Mouse (Mus musculus): ENCODE results near the gene Rere.

Gene Rere

DNA sequence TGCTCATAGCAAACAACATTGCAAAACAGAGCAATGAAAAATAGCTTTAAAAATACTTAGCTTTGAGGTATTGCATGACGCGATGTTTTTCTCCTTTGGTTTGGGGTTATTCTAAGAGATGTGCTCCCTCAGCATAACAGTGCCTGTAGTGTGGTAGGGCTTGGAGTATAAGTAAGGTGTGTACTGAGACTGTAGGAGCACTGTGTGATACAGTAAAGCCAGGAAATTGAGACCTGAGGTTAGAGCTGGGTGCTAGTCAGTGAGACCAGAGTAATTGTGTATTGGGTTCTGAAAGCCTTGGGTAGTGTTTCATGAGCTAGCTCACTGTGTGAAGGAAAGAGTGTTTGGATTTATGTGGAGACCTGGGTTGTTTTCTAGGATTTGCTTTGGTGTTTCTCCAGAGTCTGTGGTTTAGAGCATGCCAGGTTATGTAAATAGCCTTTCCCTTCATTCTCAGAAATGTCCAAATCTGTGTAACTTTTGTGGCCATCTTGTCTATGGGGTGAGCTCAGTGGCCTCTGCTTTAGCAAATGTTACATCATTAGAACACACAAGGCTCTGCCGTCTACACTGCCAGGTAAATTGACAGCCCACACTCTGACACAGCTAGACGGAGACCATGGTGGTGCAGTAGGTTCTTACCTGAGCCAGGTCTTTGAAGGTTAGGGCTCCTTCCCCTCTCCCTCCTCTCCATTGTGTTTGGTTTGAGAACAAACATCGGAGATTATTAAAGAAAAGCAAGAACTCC lies 152.6 kb downstream of the Rere start:
- no peak for DNase-seq (ENCODE audit: low spot score)

DNA sequence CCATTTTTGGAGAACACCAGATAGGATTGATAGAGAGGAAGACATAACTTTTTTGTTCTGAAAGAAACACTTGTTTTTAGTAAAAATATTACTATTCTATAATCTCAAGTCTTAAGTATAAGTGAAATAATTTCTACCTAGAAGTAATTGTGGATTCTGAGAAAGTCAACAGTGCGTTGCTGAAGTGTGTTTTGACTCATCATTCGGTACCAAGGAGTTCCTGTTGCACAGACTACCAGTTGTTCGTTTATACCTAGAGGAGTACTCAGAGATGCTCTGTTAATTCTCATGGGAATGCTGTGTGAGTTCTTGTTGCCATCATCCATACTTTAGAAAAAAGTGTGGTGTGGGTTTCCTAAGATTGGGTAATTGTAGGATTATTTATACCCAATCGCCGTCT lies 154.1 kb downstream of the Rere start:
- DNase-seq (ENCODE audit: low spot score): no peak

DNA sequence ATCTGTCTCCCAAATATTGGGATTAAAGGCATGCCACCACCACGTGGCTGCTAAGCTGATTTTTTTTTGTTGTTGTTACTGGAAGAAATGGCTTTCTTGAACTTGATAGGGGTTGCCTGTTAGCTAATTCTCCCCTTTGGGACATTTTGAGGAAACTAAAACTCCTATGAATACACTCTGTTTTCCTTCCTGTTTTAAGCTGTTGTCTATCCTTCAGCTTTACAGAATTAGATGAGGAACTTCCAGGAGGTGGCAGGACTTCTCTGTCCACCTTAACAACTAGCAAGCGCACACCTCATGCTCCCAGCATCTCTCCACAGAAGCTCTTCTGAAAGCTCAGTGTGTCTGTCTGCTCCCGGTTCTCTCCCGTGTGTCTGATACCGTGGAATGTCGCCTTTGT lies 157.2 kb downstream of the Rere start:
- no peak for DNase-seq (ENCODE audit: low spot score)

DNA sequence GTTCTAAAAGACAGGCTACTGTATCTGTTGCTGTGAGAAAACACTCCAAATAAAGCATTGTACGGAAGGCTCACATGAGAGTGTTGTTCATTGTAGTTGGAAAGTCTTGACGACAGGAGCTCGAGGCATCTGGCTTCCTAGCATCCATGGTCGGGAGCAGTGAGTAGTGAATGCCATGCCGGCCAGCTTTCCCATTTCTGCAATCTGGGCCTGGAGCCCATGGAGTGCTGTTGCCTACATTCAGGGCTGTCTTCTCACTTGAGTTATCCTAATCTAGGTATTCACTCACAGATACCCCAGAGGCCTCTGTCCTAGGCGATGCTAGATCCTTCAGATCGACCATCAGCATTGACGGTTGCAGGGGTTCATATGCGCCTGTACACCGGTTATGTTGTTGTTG lies 160.5 kb downstream of the Rere start:
- DNase-seq (ENCODE audit: low spot score): no peak

DNA sequence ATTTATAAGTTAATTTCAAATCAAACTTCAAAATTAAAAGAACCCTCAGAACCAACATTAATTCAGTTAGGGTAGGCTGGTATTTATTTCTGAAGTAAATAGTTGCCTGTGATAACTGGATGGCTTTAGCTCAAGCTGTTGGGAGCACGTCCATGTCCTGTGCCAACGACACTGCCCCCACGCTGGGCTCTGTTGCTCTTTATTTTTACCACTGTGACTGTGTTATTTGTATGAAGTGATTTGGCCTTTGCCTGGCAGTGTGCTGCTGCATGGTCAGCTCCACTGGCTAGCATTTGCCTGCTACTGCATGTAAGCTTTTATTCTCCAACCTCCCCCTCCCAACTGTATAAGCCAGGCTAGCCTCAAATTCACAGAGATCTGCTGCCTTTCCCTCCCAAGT lies 162.6 kb downstream of the Rere start:
- DNase-seq (ENCODE audit: low spot score): no peak

DNA sequence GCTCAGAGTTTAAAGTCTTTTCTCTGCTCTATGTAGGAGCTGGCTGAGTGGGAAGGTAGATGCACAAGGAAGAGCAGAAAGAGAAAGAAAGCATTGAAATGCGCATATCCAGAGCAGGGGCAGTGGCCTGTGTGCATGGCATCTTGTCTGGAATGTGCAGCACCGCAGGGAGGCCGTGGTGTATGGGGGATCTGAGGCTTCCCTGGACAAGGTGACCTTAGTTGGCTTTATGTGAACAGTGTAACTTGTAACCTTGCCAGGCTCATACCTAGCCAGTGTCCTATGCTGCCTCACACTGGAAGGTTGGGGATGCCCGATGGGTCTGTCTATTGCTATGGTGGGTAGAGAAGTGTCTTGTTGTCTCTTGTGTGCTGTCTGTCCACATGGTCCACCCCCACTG lies 165.2 kb downstream of the Rere start:
- DNase-seq (ENCODE audit: low spot score): no peak

DNA sequence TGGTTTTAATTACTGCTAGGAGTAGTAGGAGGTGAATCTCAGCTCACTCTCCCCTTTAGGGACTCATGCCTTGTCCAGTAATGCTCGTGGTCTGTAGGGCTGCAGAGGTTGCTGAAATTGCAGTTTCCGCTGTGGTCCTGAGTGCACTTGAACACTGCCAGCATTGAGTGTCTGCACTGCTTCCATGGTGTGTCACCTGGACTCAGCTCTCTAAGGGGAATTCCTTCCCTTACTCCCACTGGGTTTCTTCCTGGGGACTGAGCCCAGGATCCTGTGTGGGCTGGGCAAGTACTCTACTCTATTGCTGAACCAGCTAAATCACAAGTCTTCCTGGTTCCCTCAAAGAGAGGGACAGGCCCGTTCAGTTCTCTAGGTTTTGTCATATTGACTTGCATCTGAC lies 166.1 kb downstream of the Rere start:
- no peak for DNase-seq (ENCODE audit: low spot score)

DNA sequence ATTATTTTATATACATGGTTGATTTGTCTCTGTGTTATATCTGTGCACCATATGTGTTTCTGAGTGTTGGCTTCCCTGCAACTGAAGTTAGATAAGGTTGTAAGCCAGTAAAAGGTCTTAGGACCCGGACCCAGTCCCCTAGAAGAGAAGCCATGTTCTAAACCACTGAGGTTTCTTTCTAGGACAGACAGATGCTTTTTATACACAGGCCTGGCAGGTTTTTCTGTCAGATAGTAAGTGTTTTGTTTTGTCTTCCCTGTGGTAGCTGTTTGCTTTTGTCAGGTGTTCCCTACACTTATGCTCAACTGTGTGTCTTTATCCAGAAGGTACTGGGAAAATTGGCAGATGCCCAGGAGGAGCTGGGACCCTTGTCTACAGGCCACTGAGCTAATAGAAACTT lies 167.0 kb downstream of the Rere start:
- DNase-seq (ENCODE audit: low spot score): no peak

DNA sequence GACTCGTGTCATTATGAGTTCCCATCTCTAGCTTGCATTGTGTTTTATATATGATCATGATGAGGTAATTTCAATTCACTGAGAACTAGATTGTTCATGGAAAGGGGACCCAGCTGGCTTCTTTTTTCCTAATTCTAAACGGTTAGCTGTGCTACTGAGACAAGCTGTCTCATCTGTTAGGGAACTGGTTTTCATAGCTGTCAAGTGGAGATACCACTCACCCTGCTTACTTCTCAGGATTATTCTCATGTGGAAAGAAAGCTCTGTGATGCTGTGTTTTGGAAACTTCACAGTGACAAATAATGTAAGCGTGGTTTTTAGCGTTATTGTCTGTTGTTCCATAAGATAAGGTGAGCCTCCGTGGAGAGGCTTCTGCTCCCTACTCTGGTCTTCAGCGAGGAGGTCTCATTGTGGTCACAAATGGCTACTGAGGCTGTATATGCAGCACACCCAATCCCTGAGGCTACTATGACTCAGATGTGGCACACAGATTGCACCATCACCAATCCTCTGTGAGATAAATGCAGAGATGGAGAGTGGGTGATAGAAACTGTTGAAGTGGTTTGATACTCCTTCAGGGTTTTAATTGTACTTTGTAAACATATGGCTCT lies 168.7 kb downstream of the Rere start:
- no peak for DNase-seq (ENCODE audit: low spot score)

DNA sequence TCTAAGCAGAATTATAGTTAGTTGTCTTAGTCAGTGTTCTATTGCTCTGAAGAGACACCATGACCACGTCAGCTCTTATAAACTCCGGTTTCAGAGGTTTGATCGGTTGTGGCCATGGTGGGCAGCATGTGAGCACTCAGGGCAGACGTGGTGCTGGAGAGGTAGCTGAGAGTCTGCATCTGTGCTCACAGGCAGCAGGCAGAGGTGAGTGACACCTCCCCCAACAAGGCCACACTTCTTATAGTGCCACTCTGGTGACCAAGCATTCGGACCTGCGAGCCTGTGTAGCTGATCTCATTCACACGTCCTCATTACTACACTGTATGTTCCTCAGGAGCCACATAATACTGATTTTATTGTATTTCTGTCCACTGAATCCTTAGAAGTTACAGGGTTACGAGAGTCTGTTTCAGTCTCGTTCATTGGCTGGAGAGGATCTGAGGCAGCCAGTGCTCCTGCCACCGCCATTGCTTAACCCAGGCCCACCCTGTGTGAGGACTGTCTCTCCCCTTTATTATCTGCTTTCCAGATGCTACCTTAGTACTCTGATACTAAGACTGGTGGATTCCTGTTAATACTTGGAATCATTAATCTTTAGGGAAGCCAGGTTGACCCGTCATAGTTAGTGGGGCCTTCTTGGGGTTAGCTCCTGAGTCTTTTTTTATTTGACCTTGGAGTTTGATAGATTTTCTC lies 170.9 kb downstream of the Rere start:
- DNase-seq (ENCODE audit: low spot score): no peak

DNA sequence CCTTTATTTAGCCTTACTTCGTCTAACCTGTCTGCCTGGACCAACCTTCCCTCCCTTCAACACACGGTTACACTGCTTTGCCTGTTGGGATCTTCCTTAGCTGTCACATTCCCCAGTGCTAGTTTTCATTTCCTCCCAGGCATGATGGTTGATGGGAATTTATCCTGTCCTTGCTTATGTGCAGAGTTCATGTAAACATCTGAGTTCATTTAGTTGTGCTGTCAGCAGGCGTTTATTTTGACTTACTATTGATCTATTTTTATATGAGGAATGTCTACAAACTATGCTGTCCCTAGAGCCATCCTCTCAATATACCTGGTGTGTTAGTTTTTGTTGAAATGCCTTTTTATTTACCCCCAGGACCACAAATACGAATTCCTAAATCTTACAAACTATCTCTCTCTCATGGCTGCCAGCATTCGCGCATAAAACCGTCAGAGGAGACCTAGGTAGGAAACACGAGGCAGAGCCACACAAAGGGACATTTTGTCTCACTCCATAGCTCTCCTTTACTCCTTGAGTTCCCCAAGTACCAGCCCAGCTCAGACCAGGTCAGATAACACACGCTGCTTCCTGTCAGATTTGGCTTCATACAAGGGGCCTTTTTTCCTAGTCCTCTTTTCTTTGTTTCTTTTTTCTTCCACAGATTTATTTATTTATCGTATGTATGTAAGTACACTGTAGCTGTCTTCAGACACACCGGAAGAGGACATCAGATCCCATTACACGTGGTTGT lies 173.3 kb downstream of the Rere start:
- DNase-seq (ENCODE audit: low spot score): no peak

DNA sequence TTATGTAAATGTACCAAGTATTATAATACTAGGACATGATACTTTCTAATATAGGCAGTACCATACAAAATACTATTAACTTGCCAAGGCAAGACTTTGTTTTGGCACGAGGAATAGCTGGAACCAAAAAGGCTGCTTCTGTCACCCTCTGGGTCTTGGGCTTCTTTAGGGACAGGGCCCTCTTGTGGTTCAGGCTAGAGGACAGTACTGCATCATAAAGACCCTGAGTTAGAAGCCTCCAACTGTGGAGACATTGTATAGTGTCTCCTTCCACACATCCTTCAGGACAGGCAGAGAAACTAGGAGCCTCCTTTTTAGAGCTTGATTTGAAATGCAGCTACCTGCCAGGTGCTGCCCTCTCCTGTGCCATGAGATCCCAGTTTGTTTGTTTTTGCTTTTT lies 174.3 kb downstream of the Rere start:
- no peak for DNase-seq (ENCODE audit: low spot score)

DNA sequence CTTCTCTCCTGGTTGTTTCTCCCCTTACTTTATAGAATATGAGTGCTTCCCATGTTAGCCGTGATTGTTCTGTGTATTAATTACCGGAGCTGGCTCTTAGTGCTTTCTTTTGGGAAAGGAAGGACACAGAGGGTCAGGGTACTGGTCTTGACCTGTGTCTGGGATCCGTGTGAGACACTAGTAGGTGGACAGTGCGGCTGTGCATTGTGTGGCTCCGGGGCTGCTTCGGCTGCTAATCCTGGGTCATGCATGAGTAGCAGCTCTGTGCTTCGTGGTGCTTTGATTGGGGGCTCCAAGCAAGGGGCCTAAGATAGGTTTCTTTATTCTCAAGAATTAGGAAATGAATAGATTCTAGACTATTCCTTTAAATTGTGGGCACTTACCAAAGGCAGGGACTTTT lies 175.0 kb downstream of the Rere start:
- no peak for DNase-seq (ENCODE audit: low spot score)

DNA sequence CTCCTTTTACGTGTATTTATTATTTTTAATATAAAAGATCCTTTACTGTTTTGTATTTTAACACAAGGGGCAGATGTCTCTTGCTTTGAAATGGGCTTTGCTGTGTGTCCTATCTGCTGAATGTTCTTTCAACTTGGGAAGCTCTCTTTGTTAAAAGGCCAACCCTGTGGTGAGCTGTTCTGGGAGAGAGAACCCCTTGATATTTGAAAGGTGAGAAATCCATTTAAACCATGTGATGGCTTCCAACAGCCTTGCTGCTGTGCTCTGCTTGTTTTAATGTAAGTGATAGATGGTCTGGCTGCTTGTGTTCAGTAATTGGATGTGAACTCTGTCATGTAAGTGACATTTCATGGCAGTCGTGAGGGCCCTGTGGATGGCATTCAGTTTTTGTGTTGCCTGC lies 175.4 kb downstream of the Rere start:
- no peak for DNase-seq (ENCODE audit: low spot score)

DNA sequence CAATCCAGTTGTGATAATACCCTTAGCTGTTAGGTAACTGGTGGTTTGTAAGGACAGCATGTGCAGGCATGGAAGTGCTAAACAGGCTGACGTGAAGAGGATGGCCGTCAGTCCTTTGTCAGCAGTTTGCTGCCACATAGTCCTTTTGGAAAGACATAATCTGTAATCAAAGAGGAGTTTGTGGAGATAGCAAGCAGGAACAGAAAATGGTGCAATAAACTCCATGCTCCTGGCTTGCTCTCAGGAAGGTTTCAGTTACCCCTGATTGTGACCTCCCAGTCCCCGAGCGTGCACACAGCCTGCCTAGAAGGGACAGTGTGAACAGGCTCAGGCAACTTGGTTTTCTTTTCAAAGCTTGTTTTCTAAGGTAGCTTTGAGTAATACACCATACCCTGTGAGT lies 175.9 kb downstream of the Rere start:
- no peak for DNase-seq (ENCODE audit: low spot score)

DNA sequence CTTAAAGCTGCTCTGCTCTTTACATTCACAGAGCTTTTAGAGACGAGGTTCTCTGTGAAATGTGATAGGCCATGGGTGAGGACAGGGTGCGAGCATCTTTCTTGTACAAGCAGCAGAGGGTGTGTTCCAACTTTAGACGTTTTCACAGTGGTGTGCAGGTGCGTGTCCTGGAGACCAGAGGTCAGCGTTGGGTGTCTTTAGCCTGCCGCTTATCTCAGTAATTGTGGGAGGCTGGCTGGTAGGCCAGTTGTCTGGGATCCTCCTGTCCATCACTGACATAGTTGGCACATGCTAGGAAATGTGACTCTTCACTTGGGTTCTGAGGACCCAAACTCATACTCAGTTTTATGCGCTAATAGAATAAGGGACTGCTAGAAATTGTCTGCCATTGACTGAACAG lies 176.3 kb downstream of the Rere start:
- DNase-seq (ENCODE audit: low spot score): no peak

DNA sequence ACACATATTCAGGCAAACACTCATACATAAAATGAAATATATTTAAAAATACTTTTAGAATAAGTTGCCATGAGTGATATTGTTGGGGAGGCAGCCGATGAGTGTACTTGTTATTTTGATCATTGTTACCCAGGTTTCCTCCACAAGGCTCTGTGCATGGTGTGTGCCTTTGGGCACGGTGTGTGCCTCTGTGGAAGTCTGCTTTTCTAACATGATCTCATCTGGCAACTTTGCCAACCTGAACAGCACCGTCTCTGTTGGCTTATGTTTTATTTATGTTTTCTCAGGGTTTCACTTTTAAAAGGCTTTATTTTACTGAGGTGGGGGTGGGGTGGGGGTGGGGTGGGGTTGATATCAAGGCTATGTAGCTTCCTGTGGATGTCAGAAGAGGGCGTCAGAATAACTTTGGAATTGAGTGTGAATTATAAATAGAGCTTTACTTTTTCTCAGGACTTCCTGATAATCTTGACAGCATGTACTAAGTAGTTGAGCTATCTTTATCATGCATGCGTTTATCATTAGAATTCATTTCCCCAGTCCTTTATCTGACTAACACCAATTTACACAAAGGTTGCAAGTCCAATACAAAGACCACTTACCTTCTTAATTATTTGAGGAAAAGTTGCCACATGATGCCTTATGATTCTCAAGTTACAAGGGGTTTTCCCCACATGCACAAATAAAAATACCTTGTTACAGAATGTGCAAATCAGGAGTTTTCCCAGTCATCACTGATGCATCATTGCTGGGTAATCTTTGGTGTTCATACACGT lies 177.8 kb downstream of the Rere start:
- DNase-seq (ENCODE audit: low spot score): no peak

DNA sequence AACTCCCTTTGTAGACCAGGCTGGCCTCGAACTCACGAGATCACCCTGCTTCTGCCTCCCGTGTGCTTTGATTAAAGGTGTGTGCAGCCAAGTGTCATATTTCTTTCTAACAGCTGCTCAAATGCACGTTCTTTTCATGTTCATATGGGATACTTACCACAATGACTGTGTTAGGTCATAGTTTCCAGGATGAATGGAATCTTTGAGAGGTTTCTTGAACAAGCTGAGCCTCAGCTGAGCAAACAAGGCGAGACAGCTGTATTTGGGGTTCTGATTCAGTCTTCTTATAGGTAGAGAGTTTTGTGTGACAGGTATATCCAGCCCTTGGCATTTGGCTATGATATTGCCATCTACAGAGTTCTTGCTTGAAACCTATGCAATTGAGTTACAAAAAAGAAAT lies 179.0 kb downstream of the Rere start:
- no peak for DNase-seq (ENCODE audit: low spot score)

DNA sequence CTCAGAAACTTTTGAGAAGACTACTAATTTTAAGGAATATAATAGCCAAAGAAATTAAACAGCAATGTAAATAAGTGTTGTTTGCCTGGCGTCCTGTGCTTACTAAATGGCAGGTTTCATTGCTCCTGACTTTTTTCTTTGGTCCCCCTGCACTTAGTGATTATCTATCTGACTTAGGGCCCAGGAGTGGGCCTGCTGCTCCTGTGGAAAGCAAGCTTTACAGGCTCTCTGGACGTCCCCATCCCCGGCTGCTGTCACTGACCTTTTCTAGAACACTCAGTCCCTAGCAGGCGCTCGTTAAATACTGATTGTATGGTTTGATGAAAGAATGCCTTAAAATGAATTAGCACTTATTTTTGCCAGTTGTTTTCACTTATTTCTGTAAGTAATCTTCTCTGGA lies 179.6 kb downstream of the Rere start:
- DNase-seq (ENCODE audit: low spot score): no peak

DNA sequence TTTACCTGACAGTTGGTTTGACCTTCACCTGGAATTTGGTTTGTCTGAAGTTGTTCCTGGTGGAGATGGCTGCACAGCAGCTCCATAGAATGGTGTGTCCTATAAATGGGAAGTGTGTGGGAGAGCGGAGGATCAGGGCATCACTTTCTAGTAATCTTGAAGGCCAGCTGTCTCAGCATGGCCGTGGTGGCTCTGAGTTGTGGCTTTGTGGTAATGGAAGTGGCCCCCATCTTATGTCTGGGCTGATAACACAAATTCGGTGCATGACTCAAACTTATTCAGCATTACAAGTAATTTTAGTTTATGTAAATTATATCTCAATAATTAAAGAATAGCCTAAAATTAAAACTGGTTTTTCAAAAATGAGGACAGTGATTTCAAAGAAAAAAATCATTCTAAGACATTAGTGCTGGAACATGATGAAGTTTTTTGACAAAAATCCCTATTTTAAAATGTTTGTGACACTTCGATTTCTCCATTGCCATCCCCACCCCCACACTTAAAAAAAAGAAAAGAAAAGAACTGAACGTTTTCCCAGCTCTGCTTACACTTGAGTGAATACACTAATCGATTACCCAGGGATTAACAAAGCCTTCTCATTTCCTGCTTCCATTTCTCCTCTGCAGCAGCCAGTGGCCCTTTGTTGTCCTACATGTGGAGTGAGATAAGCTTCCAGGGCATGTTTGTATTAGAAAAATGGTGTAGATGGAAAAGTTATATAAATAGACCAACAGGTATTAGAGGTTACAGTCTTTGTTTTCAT lies 180.2 kb downstream of the Rere start:
- no peak for DNase-seq (ENCODE audit: low spot score)

DNA sequence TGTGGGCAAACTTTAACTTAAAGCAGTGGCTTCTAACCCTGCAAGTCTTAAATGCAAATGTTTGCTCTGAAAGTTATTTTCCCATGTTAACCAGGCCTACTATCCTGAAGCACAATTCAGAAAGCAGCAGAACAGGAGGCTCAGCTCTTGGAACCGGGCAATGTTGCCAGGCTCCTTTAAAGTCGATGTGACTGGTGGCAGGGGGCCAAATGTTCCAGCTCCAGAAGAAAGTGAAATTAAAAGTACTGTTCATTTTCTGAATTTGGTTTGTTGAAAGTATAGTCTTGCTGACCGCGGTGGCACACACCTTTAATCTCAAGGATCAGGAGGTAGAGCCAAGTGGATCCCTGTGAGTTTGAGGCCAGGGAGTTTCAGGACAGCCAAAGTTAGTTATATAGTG lies 180.9 kb downstream of the Rere start:
- DNase-seq (ENCODE audit: low spot score): peak; percentile 67
